14 mouse cellular contexts compared by ENCODE assay signal in genomic region chr3:88470943-88471479, GRCm38 (mm10). TPM values are rescaled to one million over a fixed set of nuclear protein-coding genes. Genes with fewer than 3 reads are reported as not detected.
A peak's percentile ranks its signal among the peaks of the same experiment; 100 is the strongest.
DNase-seq lines count a peak whose midpoint lies in the region; ATAC-seq and TF ChIP-seq lines count a peak whose summit lies in the region.
"Had no signal": no experiment of that assay in that cellular context is flagged by ENCODE, and none has a peak within 500 bp of the region (broad histone marks: within the 10 kb centered on the region; RNA-seq: fewer than 3 reads in every experiment).

No protein-coding gene starts in this region.

- no peak overlapping the region for H3K4me2 ChIP-seq in lung, embryonic 16.5 days (ENCODE audit: low read depth, low read length)
- H3K4me2 ChIP-seq in stomach, postnatal 0 days (replicated peaks; ENCODE audit: low read depth): no peak overlapping the region
- H3K4me2 ChIP-seq in midbrain, embryonic 16.5 days (ENCODE audit: low read length): no peak overlapping the region
- H3K4me2 ChIP-seq: hindbrain, embryonic 14.5 days; lung, embryonic 15.5 days had no signal

- TF ChIP-seq POLR2A in lung, adult 2 months (IDR thresholded peaks at IDR 0.05; ENCODE audit: borderline replicate concordance, extremely low read depth, low read depth, low read length): no peak

- H3K36me3 ChIP-seq in lung, embryonic 16.5 days (ENCODE audit: control insufficient read depth, insufficient read depth, low read length): no peaks in the 10 kb centered on the region
- H3K36me3 ChIP-seq in stomach, postnatal 0 days (ENCODE audit: control insufficient read depth, insufficient read depth, low read length): no peaks in the 10 kb centered on the region
- H3K36me3 ChIP-seq in midbrain, embryonic 16.5 days (ENCODE audit: control insufficient read depth, insufficient read depth, low read length): no peaks in the 10 kb centered on the region
- H3K36me3 ChIP-seq: G1E; lung, embryonic 15.5 days had no signal

- TF ChIP-seq CTCF in lung, adult 2 months (IDR thresholded peaks at IDR 0.05; ENCODE audit: insufficient read depth, low read length): no peak
- TF ChIP-seq CTCF in stomach, postnatal 0 days (IDR thresholded peaks at IDR 0.05; ENCODE audit: low read depth): no peak

- TF ChIP-seq EP300 in stomach, postnatal 0 days (optimal IDR thresholded peaks at IDR 0.05): no peak

- H3K27ac ChIP-seq in lung, embryonic 16.5 days (ENCODE audit: low read length): no peak overlapping the region
- no peak overlapping the region for H3K27ac ChIP-seq in stomach, postnatal 0 days (replicated peaks)
- H3K27ac ChIP-seq in midbrain, embryonic 16.5 days (ENCODE audit: low read length): no peak overlapping the region
- H3K27ac ChIP-seq: hindbrain, embryonic 14.5 days; layer of hippocampus, adult 2 months; lung, embryonic 15.5 days had no signal

- no peaks in the 10 kb centered on the region for H3K27me3 ChIP-seq in lung, embryonic 16.5 days (ENCODE audit: control insufficient read depth, insufficient read depth, low read depth, low read length)
- H3K27me3 ChIP-seq in stomach, postnatal 0 days (ENCODE audit: control insufficient read depth, insufficient read depth, low read length): no peaks in the 10 kb centered on the region
- no peaks in the 10 kb centered on the region for H3K27me3 ChIP-seq in midbrain, embryonic 16.5 days (ENCODE audit: control insufficient read depth, insufficient read depth, low read depth, low read length)
- H3K27me3 ChIP-seq: lung, embryonic 15.5 days had no signal

- H3K4me3 ChIP-seq in lung, embryonic 16.5 days (ENCODE audit: low read length): no peak overlapping the region
- H3K4me3 ChIP-seq in lung, adult 2 months (replicated peaks; ENCODE audit: extremely low read depth, low read depth, low read length): no peak overlapping the region
- no peak overlapping the region for H3K4me3 ChIP-seq in stomach, postnatal 0 days (ENCODE audit: low read depth, low read length)
- H3K4me3 ChIP-seq in midbrain, embryonic 16.5 days (ENCODE audit: low read depth, low read length): no peak overlapping the region
- H3K4me3 ChIP-seq: layer of hippocampus, adult 2 months; lung, embryonic 15.5 days had no signal

- H3K4me1 ChIP-seq in lung, embryonic 16.5 days (replicated peaks; ENCODE audit: control insufficient read depth, insufficient read depth, low read length): no peaks in the 10 kb centered on the region; the same call in 1 of the 2 replicates
- no peaks in the 10 kb centered on the region for H3K4me1 ChIP-seq in lung, adult 2 months (ENCODE audit: control insufficient read depth, insufficient read depth, low read length)
- H3K4me1 ChIP-seq in stomach, postnatal 0 days (replicated peaks; ENCODE audit: control insufficient read depth, insufficient read depth): no peaks in the 10 kb centered on the region
- H3K4me1 ChIP-seq in midbrain, embryonic 16.5 days (ENCODE audit: control insufficient read depth, insufficient read depth, low read length): no peaks in the 10 kb centered on the region
- H3K4me1 ChIP-seq: lung, embryonic 15.5 days had no signal

- H3K9me3 ChIP-seq in lung, embryonic 16.5 days (ENCODE audit: control insufficient read depth, low read length): peaks cover 3% of the 10 kb centered on the region; the same call in 1 of the 2 replicates
- H3K9me3 ChIP-seq in stomach, postnatal 0 days (ENCODE audit: control insufficient read depth, low read length): no peaks in the 10 kb centered on the region
- H3K9me3 ChIP-seq in midbrain, embryonic 16.5 days (replicated peaks; ENCODE audit: control insufficient read depth, low read length, poor library complexity, severe bottlenecking): no peaks in the 10 kb centered on the region
- H3K9me3 ChIP-seq: G1E; lung, embryonic 15.5 days had no signal

- H3K9ac ChIP-seq in lung, embryonic 16.5 days (ENCODE audit: low read length): no peak overlapping the region
- H3K9ac ChIP-seq in stomach, postnatal 0 days (ENCODE audit: low read length): no peak overlapping the region
- H3K9ac ChIP-seq in midbrain, embryonic 16.5 days (ENCODE audit: low read depth, low read length): no peak overlapping the region
- H3K9ac ChIP-seq: hindbrain, embryonic 14.5 days; lung, embryonic 15.5 days had no signal

- WGBS in lung, embryonic 16.5 days: 38% methylated on average over 10 of the region's 10 CpGs
- 48% methylated on average over 10 of the region's 10 CpGs for WGBS in lung, adult 2 months
- WGBS in stomach, postnatal 0 days: 38% methylated on average over 10 of the region's 10 CpGs
- WGBS in midbrain, embryonic 16.5 days: 80% methylated on average over 10 of the region's 10 CpGs

- ATAC-seq in lung, embryonic 16.5 days (ENCODE audit: low read depth): peak; percentile 36; the same call in 1 of the 2 replicates
- peak; percentile 51; the same call in 1 of the 2 replicates for ATAC-seq in stomach, postnatal 0 days (ENCODE audit: low FRiP score, low TSS enrichment)
- no peak for ATAC-seq in erythroid progenitor cell, adult 5-6 weeks (replicated peaks; ENCODE audit: low FRiP score, poor library complexity, severe bottlenecking)
- no peak for ATAC-seq in midbrain, embryonic 16.5 days

- no peak for DNase-seq in lung, adult 2 months
- peak; percentile 77 for DNase-seq in kidney, adult 18-20 months
- DNase-seq in kidney, postnatal 36 days: peak; percentile 51 to 58
- DNase-seq in stomach, postnatal 0 days (ENCODE audit: low spot score): no peak
- DNase-seq in heart, adult 9 months (ENCODE audit: low spot score in 2 of 2): no peak
- DNase-seq: cerebellum, adult 11 months; right cerebral cortex, postnatal 14 days had no signal

RNA-seq across cellular contexts. Expression of gene Sema4a, which starts 10.0 kb away (rescaled TPM):
- 6.3 TPM in 2 replicates for polyA plus RNA-seq in lung, embryonic 16.5 days (2015; fragmentation: Nextera tagmentation; extraction: Ambion mirVana)
- 52.3 and 58.3 TPM in 2 replicates for polyA plus RNA-seq in lung, adult 2 months (2012; rRNA removed)
- 27.9 and 32.7 TPM in 2 replicates for polyA plus RNA-seq in stomach, postnatal 0 days (2015; fragmentation: Nextera tagmentation; extraction: Ambion mirVana)
- 11.9 and 14.7 TPM in 2 replicates for total RNA-seq in erythroid progenitor cell, adult 5-6 weeks (2015; ENCODE audit: low replicate concordance)
- total RNA-seq in erythroid progenitor cell, adult 5-6 weeks (2017; ENCODE audit: low replicate concordance): 4.5 and 15.1 TPM in 2 replicates
- polyA plus RNA-seq in midbrain, embryonic 16.5 days (2015; fragmentation: Nextera tagmentation; extraction: Ambion mirVana): 42.5 and 44.0 TPM in 2 replicates

RNA-seq across cellular contexts. Expression of gene Lmna, which starts 38.7 kb away (rescaled TPM):
- polyA plus RNA-seq in lung, embryonic 16.5 days (2015; fragmentation: Nextera tagmentation; extraction: Ambion mirVana): 148 and 150 TPM in 2 replicates
- 257 and 302 TPM in 2 replicates for polyA plus RNA-seq in lung, adult 2 months (2012; rRNA removed)
- polyA plus RNA-seq in stomach, postnatal 0 days (2015; fragmentation: Nextera tagmentation; extraction: Ambion mirVana): 250 and 267 TPM in 2 replicates
- total RNA-seq in erythroid progenitor cell, adult 5-6 weeks (2015; ENCODE audit: low replicate concordance): 31.7 and 48.2 TPM in 2 replicates
- total RNA-seq in erythroid progenitor cell, adult 5-6 weeks (2017; ENCODE audit: low replicate concordance): 182 and 260 TPM in 2 replicates
- polyA plus RNA-seq in midbrain, embryonic 16.5 days (2015; fragmentation: Nextera tagmentation; extraction: Ambion mirVana): 51.0 and 59.7 TPM in 2 replicates

RNA-seq across cellular contexts. Expression of gene Slc25a44, which starts 46.1 kb away (rescaled TPM):
- polyA plus RNA-seq in lung, embryonic 16.5 days (2015; fragmentation: Nextera tagmentation; extraction: Ambion mirVana): 15.2 and 16.0 TPM in 2 replicates
- 18.3 and 25.4 TPM in 2 replicates for polyA plus RNA-seq in lung, adult 2 months (2012; rRNA removed)
- polyA plus RNA-seq in stomach, postnatal 0 days (2015; fragmentation: Nextera tagmentation; extraction: Ambion mirVana): 9.7 and 9.8 TPM in 2 replicates
- 34.0 and 35.3 TPM in 2 replicates for total RNA-seq in erythroid progenitor cell, adult 5-6 weeks (2015; ENCODE audit: low replicate concordance)
- total RNA-seq in erythroid progenitor cell, adult 5-6 weeks (2017; ENCODE audit: low replicate concordance): 34.8 and 40.5 TPM in 2 replicates
- 36.7 and 39.3 TPM in 2 replicates for polyA plus RNA-seq in midbrain, embryonic 16.5 days (2015; fragmentation: Nextera tagmentation; extraction: Ambion mirVana)

Comparison
In these comparisons a context has a peak if more than half of its experiments do, and no peak if none do; other contexts are left out.
1. ATAC-seq: peak in lung, embryonic 16.5 days (single experiment) and stomach, postnatal 0 days (single experiment); none in erythroid progenitor cell, adult 5-6 weeks (single experiment) and midbrain, embryonic 16.5 days (single experiment).
2. DNase-seq: peak in kidney, adult 18-20 months (single experiment) and kidney, postnatal 36 days (2 of 2); none in lung, adult 2 months (single experiment), stomach, postnatal 0 days (single experiment) and heart, adult 9 months (0 of 2).